Mouse (Mus musculus) liver, embryonic 14.5 days (tissue): Measurements from ENCODE around the gene Gnaq. TPM values are rescaled to one million over a fixed set of nuclear protein-coding genes. Genes with fewer than 3 reads are reported as not detected.

Source experiments
- ATAC-seq: fragments of 200-750 bp; cut with Nextera tagmentation; 2 replicates; pipeline ENCODE4 v1.8.0; 2017; ENCODE audit warnings: moderate number of reproducible peaks, mild to moderate bottlenecking, moderate library complexity; ENCODE audit not compliant: insufficient read depth
- DNase-seq, 3 experiments: peaks; one replicate each; pipeline ENCODE4 v3.0.0-alpha.2; 2012 to 2013; ENCODE audit warnings: low read depth in 3 of 3, low spot score in 3 of 3
- H3K27ac ChIP-seq: fragments of 300-500 bp; sonication (generic); 2 replicates; pipeline ENCODE4 v1.5.1; 2014; ENCODE audit warnings: moderate library complexity, mild to moderate bottlenecking, control low read depth, inconsistent platforms
- H3K27me3 ChIP-seq: fragments of 300-500 bp; sonication (generic); 2 replicates; pipeline ENCODE4 v1.6.1; 2014; ENCODE audit warnings: mild to moderate bottlenecking, low read length, moderate library complexity; ENCODE audit not compliant: control insufficient read depth, insufficient read depth
- H3K36me3 ChIP-seq: fragments of 300-500 bp; sonication (generic); replicated peaks from 2 replicates; pipeline ENCODE4 v1.6.1; 2014; ENCODE audit warnings: low read depth; ENCODE audit not compliant: control insufficient read depth, insufficient read depth
- H3K4me1 ChIP-seq, 2 experiments: fragments of 200-500 bp in 1 of 2; fragments of 300-500 bp in 1 of 2; sonication (generic) in 1 of 2; replicated peaks; 2 replicates each; pipeline ENCODE4 v1.6.1; 2012 to 2014; ENCODE audit warnings: antibody characterized with exemption in 1 of 2, inconsistent platforms in 1 of 2, low read length in 1 of 2; ENCODE audit not compliant: control insufficient read depth in 2 of 2, insufficient read depth in 2 of 2
- H3K4me2 ChIP-seq: fragments of 300-500 bp; sonication (generic); 2 replicates; pipeline ENCODE4 v1.6.1; 2014; ENCODE audit warnings: low read depth, mild to moderate bottlenecking, control low read depth, moderate library complexity
- H3K4me3 ChIP-seq, 2 experiments: fragments of 200-500 bp in 1 of 2; fragments of 300-500 bp in 1 of 2; sonication (generic) in 1 of 2; 2 replicates each; pipeline ENCODE4 v1.5.1; 2012 to 2014; ENCODE audit warnings: low read depth in 2 of 2, low read length in 2 of 2, mild to moderate bottlenecking in 2 of 2, control low read depth in 1 of 2, inconsistent platforms in 1 of 2, moderate library complexity in 1 of 2; ENCODE audit not compliant: insufficient read depth in 1 of 2
- H3K9ac ChIP-seq: fragments of 300-500 bp; sonication (generic); replicated peaks from 2 replicates; pipeline ENCODE4 v1.6.1; 2014; ENCODE audit warnings: mild to moderate bottlenecking, control low read depth, moderate library complexity
- H3K9me3 ChIP-seq: fragments of 300-500 bp; sonication (generic); 2 replicates; pipeline ENCODE4 v1.6.1; 2016; ENCODE audit warnings: low read length, mixed read lengths; ENCODE audit not compliant: control insufficient read depth
- CTCF ChIP-seq: IDR thresholded peaks from 2 replicates; pipeline ENCODE4 v1.5.1; 2016; ENCODE audit warnings: antibody characterized with exemption, low read depth, control low read depth
- EP300 ChIP-seq: IDR thresholded peaks from 2 replicates; pipeline ENCODE4 v1.6.1; 2016; ENCODE audit warnings: antibody characterized with exemption, low read depth
- WGBS: fragments of 180-500 bp; shearing (Covaris S2); extraction: QIAGEN DNeasy Blood & Tissue Kit; methylation state at CpG from one replicate; pipeline ENCODE4 v1.1.7; 2014; ENCODE audit not compliant: insufficient replicate concordance; 5-methylcytosine and 5-hydroxymethylcytosine counted together
- polyA plus RNA-seq, 2 experiments: library from polyadenylated mRNA; depleted of rRNA in 1 of 2; stranded (reverse) in 1 of 2; unstranded in 1 of 2; fragments of >200 nt; fragmentation: Nextera tagmentation in 1 of 2; extraction: Ambion mirVana in 1 of 2; gene quantifications; 2 replicates each; pipeline versions ENCODE4 v1.2.1 to v1.2.3; 2012 to 2014

Gene Gnaq
- polyA plus RNA-seq, 2 experiments = 1.7 to 2.7 TPM

- no peak overlapping the region for H3K9ac ChIP-seq
- no peak overlapping the region for H3K4me3 ChIP-seq
- no peak for ATAC-seq
- H3K4me2 ChIP-seq = no peak overlapping the region
- H3K4me1 ChIP-seq = 0 out of 4 replicates have a peak, but pooled peaks cover 0 to 2% of the 10 kb centered on the region in 2 experiments
- TF ChIP-seq CTCF = no peak
- no peak for TF ChIP-seq EP300
- no peaks in the 10 kb centered on the region for H3K9me3 ChIP-seq
- no peaks in the 10 kb centered on the region for H3K27me3 ChIP-seq
- H3K36me3 ChIP-seq = no peaks in the 10 kb centered on the region
- no peak overlapping the region for H3K27ac ChIP-seq
- 27% methylated on average over 2 of the region's 2 CpGs for whole genome bisulfite sequencing
- DNase-seq = no peak
Measured at GRCm38 (mm10) chr19:16382392-16382791, 249.8 kb downstream of the Gnaq start.

GRCm38 (mm10) chr19:16383127-16383526, 250.5 kb downstream of the Gnaq start:
- H3K27ac ChIP-seq = no peak overlapping the region
- H3K27me3 ChIP-seq = no peaks in the 10 kb centered on the region
- TF ChIP-seq EP300 (no peak), CTCF (no peak)
- H3K9me3 ChIP-seq = no peaks in the 10 kb centered on the region
- H3K9ac ChIP-seq = no peak overlapping the region
- ATAC-seq = no peak
- no peak for DNase-seq
- 0 out of 4 replicates have a peak, but pooled peaks cover 0 to 2% of the 10 kb centered on the region in 2 experiments for H3K4me1 ChIP-seq
- WGBS = 67% methylated on average over 13 of the region's 13 CpGs
- no peaks in the 10 kb centered on the region for H3K36me3 ChIP-seq
- H3K4me2 ChIP-seq = no peak overlapping the region
- no peak overlapping the region for H3K4me3 ChIP-seq

GRCm38 (mm10) chr19:16384094-16384493, 251.5 kb downstream of the Gnaq start:
- Histone ChIP-seq H3K9me3 (no peaks in the 10 kb centered on the region), H3K4me3 (no peak overlapping the region), H3K4me2 (no peak overlapping the region), H3K27me3 (no peaks in the 10 kb centered on the region), H3K9ac (no peak overlapping the region), H3K36me3 (no peaks in the 10 kb centered on the region), H3K27ac (no peak overlapping the region), H3K4me1 (0 out of 4 replicates have a peak, but pooled peaks cover 0 to 2% of the 10 kb centered on the region in 2 experiments)
- DNase-seq = no peak
- TF ChIP-seq EP300 (no peak), CTCF (no peak)
- WGBS = 89% methylated on average over 6 of the region's 6 CpGs
- no peak for ATAC-seq

GRCm38 (mm10) chr19:16384957-16385356, 252.3 kb downstream of the Gnaq start:
- H3K27me3 ChIP-seq = no peaks in the 10 kb centered on the region
- ATAC-seq = no peak
- DNase-seq = no peak
- H3K9ac ChIP-seq = no peak overlapping the region
- no peak overlapping the region for H3K4me3 ChIP-seq
- H3K27ac ChIP-seq = no peak overlapping the region
- 0 out of 4 replicates have a peak, but pooled peaks cover 0 to 2% of the 10 kb centered on the region in 2 experiments for H3K4me1 ChIP-seq
- WGBS = 76% methylated on average over 11 of the region's 11 CpGs
- no peaks in the 10 kb centered on the region for H3K36me3 ChIP-seq
- TF ChIP-seq CTCF (no peak), EP300 (no peak)
- no peak overlapping the region for H3K4me2 ChIP-seq
- no peaks in the 10 kb centered on the region for H3K9me3 ChIP-seq

GRCm38 (mm10) chr19:16386514-16386913, 253.9 kb downstream of the Gnaq start:
- TF ChIP-seq EP300 = no peak
- no peak for TF ChIP-seq CTCF
- H3K4me2 ChIP-seq = no peak overlapping the region
- no peaks in the 10 kb centered on the region for H3K27me3 ChIP-seq
- 70% methylated on average over 6 of the region's 6 CpGs for WGBS
- ATAC-seq = no peak
- DNase-seq = no peak
- no peak overlapping the region for H3K27ac ChIP-seq
- no peak overlapping the region for H3K4me3 ChIP-seq
- 0 out of 4 replicates have a peak, but pooled peaks cover 0 to 2% of the 10 kb centered on the region in 2 experiments for H3K4me1 ChIP-seq
- no peak overlapping the region for H3K9ac ChIP-seq
- H3K36me3 ChIP-seq = no peaks in the 10 kb centered on the region
- H3K9me3 ChIP-seq = no peaks in the 10 kb centered on the region
